ENCODE assay signal across 14 mouse cellular contexts in genomic region chr16:50753046-50753445, GRCm38 (mm10).
DNase-seq lines count a peak whose midpoint lies in the region; ATAC-seq and TF ChIP-seq lines count a peak whose summit lies in the region.
"Had no signal": no experiment of that assay in that cellular context is flagged by ENCODE, and none has a peak within 500 bp of the region (broad histone marks: within the 10 kb centered on the region; RNA-seq: fewer than 3 reads in every experiment).

No protein-coding gene starts in this region.

- DNase-seq in heart, embryonic 10.5 days (ENCODE audit: low spot score): no peak
- no peak for DNase-seq in heart, adult 8-10 months (ENCODE audit: low spot score)
- DNase-seq in lung, adult 2 months: no peak
- DNase-seq in layer of hippocampus, adult 2 months (ENCODE audit: low spot score in 2 of 2): no peak
- DNase-seq: cerebellum, postnatal 36 days; thymus, postnatal 14 days had no signal

- H3K9me3 ChIP-seq in heart, embryonic 10.5 days: no peaks in the 10 kb centered on the region
- H3K9me3 ChIP-seq in lung, embryonic 16.5 days (ENCODE audit: control insufficient read depth, low read length): no peaks in the 10 kb centered on the region
- no peaks in the 10 kb centered on the region for H3K9me3 ChIP-seq in heart, embryonic 15.5 days (replicated peaks)
- no peaks in the 10 kb centered on the region for H3K9me3 ChIP-seq in forebrain, embryonic 12.5 days
- H3K9me3 ChIP-seq: hindbrain, embryonic 12.5 days; megakaryocyte, embryonic 14.5 days had no signal

- peaks cover 26% of the 10 kb centered on the region for H3K4me1 ChIP-seq in heart, embryonic 10.5 days
- peaks cover 12% of the 10 kb centered on the region for H3K4me1 ChIP-seq in lung, embryonic 16.5 days (replicated peaks; ENCODE audit: control insufficient read depth, insufficient read depth, low read length)
- no peaks in the 10 kb centered on the region for H3K4me1 ChIP-seq in lung, adult 2 months (ENCODE audit: control insufficient read depth, insufficient read depth, low read length)
- peaks cover 28% of the 10 kb centered on the region for H3K4me1 ChIP-seq in heart, embryonic 15.5 days (replicated peaks)
- peaks cover 4% of the 10 kb centered on the region; the same call in 1 of the 2 replicates for H3K4me1 ChIP-seq in forebrain, embryonic 12.5 days

- H3K27ac ChIP-seq in heart, embryonic 10.5 days: peak overlapping the region; percentile 84
- H3K27ac ChIP-seq in lung, embryonic 16.5 days (ENCODE audit: low read length): peak overlapping the region; percentile 78; the same call in 1 of the 2 replicates
- peak overlapping the region; percentile 86 for H3K27ac ChIP-seq in heart, embryonic 15.5 days
- no peak overlapping the region for H3K27ac ChIP-seq in forebrain, embryonic 12.5 days
- H3K27ac ChIP-seq in layer of hippocampus, adult 2 months: no peak overlapping the region; the same call in 1 of the 2 replicates

- no peak for TF ChIP-seq POLR2A in lung, adult 2 months (IDR thresholded peaks at IDR 0.05; ENCODE audit: borderline replicate concordance, extremely low read depth, low read depth, low read length)
- no peak for TF ChIP-seq POLR2A in myocyte (IDR thresholded peaks at IDR 0.05; ENCODE audit: insufficient read length, low read depth)

- no peak overlapping the region for H3K4me3 ChIP-seq in heart, embryonic 10.5 days
- no peak overlapping the region for H3K4me3 ChIP-seq in lung, embryonic 16.5 days (ENCODE audit: low read length)
- no peak overlapping the region for H3K4me3 ChIP-seq in lung, adult 2 months (replicated peaks; ENCODE audit: extremely low read depth, low read depth, low read length)
- H3K4me3 ChIP-seq in heart, embryonic 15.5 days: no peak overlapping the region
- H3K4me3 ChIP-seq in myocyte: peak overlapping the region; percentile 22
- H3K4me3 ChIP-seq in forebrain, embryonic 12.5 days (replicated peaks): no peak overlapping the region
- H3K4me3 ChIP-seq in layer of hippocampus, adult 2 months: no peak overlapping the region
- H3K4me3 ChIP-seq: erythroblast, embryonic 14.5 days; hindbrain, embryonic 12.5 days had no signal

- no peak for TF ChIP-seq CTCF in lung, adult 2 months (IDR thresholded peaks at IDR 0.05; ENCODE audit: insufficient read depth, low read length)
- no peak for TF ChIP-seq CTCF in layer of hippocampus, adult 2 months (conservative IDR thresholded peaks at IDR 0.05)

- 66% methylated on average over 11 of the region's 11 CpGs for WGBS in heart, embryonic 10.5 days
- 73% methylated on average over 11 of the region's 11 CpGs for WGBS in lung, embryonic 16.5 days
- 70% methylated on average over 11 of the region's 11 CpGs for WGBS in lung, adult 2 months
- 52% methylated on average over 11 of the region's 11 CpGs for WGBS in heart, embryonic 15.5 days
- whole genome bisulfite sequencing in forebrain, embryonic 12.5 days: 89% methylated on average over 11 of the region's 11 CpGs

- H3ac ChIP-seq in myocyte (ENCODE audit: control insufficient read depth, insufficient read length): no peak overlapping the region

- H3K9ac ChIP-seq in lung, embryonic 16.5 days (ENCODE audit: low read length): no peak overlapping the region
- no peak overlapping the region for H3K9ac ChIP-seq in heart, embryonic 15.5 days
- no peak overlapping the region for H3K9ac ChIP-seq in forebrain, embryonic 12.5 days
- H3K9ac ChIP-seq: hindbrain, embryonic 12.5 days had no signal

- no peak for ATAC-seq in lung, embryonic 16.5 days (ENCODE audit: low read depth)
- 0 out of 2 replicates have a peak, but pooled peaks have one; percentile 40 for ATAC-seq in heart, embryonic 15.5 days (replicated peaks; ENCODE audit: insufficient number of reproducible peaks, insufficient read depth, low FRiP score, low read depth)
- no peak for ATAC-seq in forebrain, embryonic 12.5 days (ENCODE audit: low FRiP score)

- no peaks in the 10 kb centered on the region for H3K79me2 ChIP-seq in myocyte (ENCODE audit: control insufficient read depth, insufficient read depth)

- H3K4me2 ChIP-seq in lung, embryonic 16.5 days (ENCODE audit: low read depth, low read length): peak overlapping the region; percentile 33; the same call in 1 of the 2 replicates
- no peak overlapping the region for H3K4me2 ChIP-seq in heart, embryonic 15.5 days
- peak overlapping the region; percentile 95 for H3K4me2 ChIP-seq in myocyte (ENCODE audit: low read depth)
- H3K4me2 ChIP-seq in forebrain, embryonic 12.5 days: no peak overlapping the region
- H3K4me2 ChIP-seq: hindbrain, embryonic 12.5 days had no signal

- H3K27me3 ChIP-seq in heart, embryonic 10.5 days (ENCODE audit: insufficient read depth, poor library complexity, severe bottlenecking): no peaks in the 10 kb centered on the region
- H3K27me3 ChIP-seq in lung, embryonic 16.5 days (ENCODE audit: control insufficient read depth, insufficient read depth, low read depth, low read length): no peaks in the 10 kb centered on the region
- no peaks in the 10 kb centered on the region for H3K27me3 ChIP-seq in heart, embryonic 15.5 days
- H3K27me3 ChIP-seq in myocyte (ENCODE audit: control insufficient read depth, insufficient read depth, insufficient read length): no peaks in the 10 kb centered on the region
- no peaks in the 10 kb centered on the region for H3K27me3 ChIP-seq in forebrain, embryonic 12.5 days
- H3K27me3 ChIP-seq: CH12.LX; hindbrain, embryonic 12.5 days; megakaryocyte, embryonic 14.5 days had no signal

- no peaks in the 10 kb centered on the region for H3K36me3 ChIP-seq in heart, embryonic 10.5 days
- H3K36me3 ChIP-seq in lung, embryonic 16.5 days (ENCODE audit: control insufficient read depth, insufficient read depth, low read length): no peaks in the 10 kb centered on the region
- H3K36me3 ChIP-seq in heart, embryonic 15.5 days: no peaks in the 10 kb centered on the region
- no peaks in the 10 kb centered on the region for H3K36me3 ChIP-seq in myocyte (ENCODE audit: control insufficient read depth, insufficient read depth)
- no peaks in the 10 kb centered on the region for H3K36me3 ChIP-seq in forebrain, embryonic 12.5 days (replicated peaks)
- H3K36me3 ChIP-seq: hindbrain, embryonic 12.5 days had no signal

TF ChIP-seq in myocyte, 11 proteins besides CTCF, POLR2A, EP300 and RAD21:
- TF ChIP-seq USF1 (IDR thresholded peaks at IDR 0.05; ENCODE audit: low read depth) (no peak), POLR2AphosphoS2 (IDR thresholded peaks at IDR 0.05; ENCODE audit: insufficient read length, low read depth) (no peak), SRF (IDR thresholded peaks at IDR 0.05; ENCODE audit: control insufficient read depth, insufficient read length, low read depth) (no peak), MYOD1 (IDR thresholded peaks at IDR 0.05; ENCODE audit: control insufficient read depth in 1 of 3, insufficient read length in 2 of 3, low read depth in 2 of 3) (no peak), E2F4 (IDR thresholded peaks at IDR 0.05; ENCODE audit: insufficient read depth) (no peak), REST (IDR thresholded peaks at IDR 0.05; ENCODE audit: insufficient read depth, insufficient read length) (no peak), TCF12 (IDR thresholded peaks at IDR 0.05; ENCODE audit: insufficient read depth, poor library complexity, severe bottlenecking) (no peak), MAX (IDR thresholded peaks at IDR 0.05; ENCODE audit: low read depth) (no peak), MYOG (IDR thresholded peaks at IDR 0.05; ENCODE audit: control insufficient read depth in 1 of 3, insufficient read depth in 1 of 3, insufficient read length in 2 of 3, low read depth in 2 of 3) (no peak), TCF3 (IDR thresholded peaks at IDR 0.05; ENCODE audit: insufficient read length, low read depth) (no peak), CEBPB (IDR thresholded peaks at IDR 0.05; ENCODE audit: insufficient read depth, poor library complexity, severe bottlenecking) (no peak)

Comparison
In these comparisons a context has a peak if more than half of its experiments do, and no peak if none do; other contexts are left out.
1. H3K27ac ChIP-seq: peak in heart, embryonic 10.5 days (single experiment), lung, embryonic 16.5 days (single experiment) and heart, embryonic 15.5 days (single experiment); none in forebrain, embryonic 12.5 days (single experiment) and layer of hippocampus, adult 2 months (single experiment).
2. H3K4me2 ChIP-seq: peak in lung, embryonic 16.5 days (single experiment) and myocyte (single experiment); none in heart, embryonic 15.5 days (single experiment) and forebrain, embryonic 12.5 days (single experiment).